Mouse (Mus musculus): ENCODE results near the gene Gm14569. TPM values are rescaled to one million over a fixed set of nuclear protein-coding genes. Genes with fewer than 3 reads are reported as not detected.

The Gm14569 gene
- polyA plus RNA-seq, 1 experiment from 2014 or later, result not detected

- H3K4me2 ChIP-seq (ENCODE audit: low read depth, low read length), result no peak overlapping the region
- no peak overlapping the region for H3K27ac ChIP-seq (ENCODE audit: low read length)
- no peak overlapping the region for H3K9ac ChIP-seq (ENCODE audit: low read length)
- H3K27me3 ChIP-seq (ENCODE audit: control insufficient read depth, insufficient read depth, low read length), result no peaks in the 10 kb centered on the region
- WGBS, result 79% methylated on average over 3 of the region's 3 CpGs
- no peak overlapping the region for H3K4me3 ChIP-seq (replicated peaks; ENCODE audit: low read length)
- no peaks in the 10 kb centered on the region for H3K4me1 ChIP-seq (ENCODE audit: control insufficient read depth, insufficient read depth, low read length)
- no peaks in the 10 kb centered on the region for H3K36me3 ChIP-seq (ENCODE audit: control insufficient read depth, insufficient read depth, low read length)
- no peak for ATAC-seq (ENCODE audit: insufficient read depth, low FRiP score)
- H3K9me3 ChIP-seq (replicated peaks; ENCODE audit: control insufficient read depth, low read length), result no peaks in the 10 kb centered on the region
Observed at GRCm38 (mm10) chrX:36474873-36475272, 16.8 kb downstream of the Gm14569 start.

GRCm38 (mm10) chrX:36474103-36474751 is 17.4 kb downstream of the Gm14569 start:
- Histone ChIP-seq H3K27me3 (ENCODE audit: control insufficient read depth, insufficient read depth, low read length) (no peaks in the 10 kb centered on the region), H3K9ac (ENCODE audit: low read length) (no peak overlapping the region), H3K36me3 (ENCODE audit: control insufficient read depth, insufficient read depth, low read length) (no peaks in the 10 kb centered on the region), H3K9me3 (replicated peaks; ENCODE audit: control insufficient read depth, low read length) (no peaks in the 10 kb centered on the region), H3K4me1 (ENCODE audit: control insufficient read depth, insufficient read depth, low read length) (no peaks in the 10 kb centered on the region), H3K4me2 (ENCODE audit: low read depth, low read length) (no peak overlapping the region), H3K27ac (ENCODE audit: low read length) (no peak overlapping the region), H3K4me3 (replicated peaks; ENCODE audit: low read length) (no peak overlapping the region)
- WGBS, result 55% methylated on average over 6 of the region's 6 CpGs
- ATAC-seq (ENCODE audit: insufficient read depth, low FRiP score), result no peak

- H3K27ac ChIP-seq (ENCODE audit: low read length), result no peak overlapping the region
- no peak overlapping the region for H3K4me2 ChIP-seq (ENCODE audit: low read depth, low read length)
- WGBS, result 21% methylated on average over 1 of the region's 1 CpGs
- no peaks in the 10 kb centered on the region for H3K27me3 ChIP-seq (ENCODE audit: control insufficient read depth, insufficient read depth, low read length)
- no peaks in the 10 kb centered on the region for H3K4me1 ChIP-seq (ENCODE audit: control insufficient read depth, insufficient read depth, low read length)
- no peak overlapping the region for H3K9ac ChIP-seq (ENCODE audit: low read length)
- H3K9me3 ChIP-seq (replicated peaks; ENCODE audit: control insufficient read depth, low read length), result no peaks in the 10 kb centered on the region
- no peak for ATAC-seq (ENCODE audit: insufficient read depth, low FRiP score)
- H3K4me3 ChIP-seq (replicated peaks; ENCODE audit: low read length), result no peak overlapping the region
- H3K36me3 ChIP-seq (ENCODE audit: control insufficient read depth, insufficient read depth, low read length), result no peaks in the 10 kb centered on the region
Observed at GRCm38 (mm10) chrX:36456031-36456430, 35.6 kb downstream of the Gm14569 start.

- Histone ChIP-seq H3K4me2 (ENCODE audit: low read depth, low read length) (no peak overlapping the region), H3K4me1 (ENCODE audit: control insufficient read depth, insufficient read depth, low read length) (no peaks in the 10 kb centered on the region), H3K9ac (ENCODE audit: low read length) (no peak overlapping the region), H3K36me3 (ENCODE audit: control insufficient read depth, insufficient read depth, low read length) (no peaks in the 10 kb centered on the region), H3K4me3 (replicated peaks; ENCODE audit: low read length) (no peak overlapping the region), H3K27ac (ENCODE audit: low read length) (no peak overlapping the region), H3K9me3 (replicated peaks; ENCODE audit: control insufficient read depth, low read length) (no peaks in the 10 kb centered on the region), H3K27me3 (ENCODE audit: control insufficient read depth, insufficient read depth, low read length) (no peaks in the 10 kb centered on the region)
- ATAC-seq (ENCODE audit: insufficient read depth, low FRiP score), result no peak
- WGBS, result 92% methylated on average over 1 of the region's 1 CpGs
Observed at GRCm38 (mm10) chrX:36437932-36438331, 53.7 kb downstream of the Gm14569 start.

- 45% methylated on average over 6 of the region's 6 CpGs for WGBS
- H3K9ac ChIP-seq (ENCODE audit: low read length), result no peak overlapping the region
Observed at GRCm38 (mm10) chrX:36434993-36435392, 56.6 kb downstream of the Gm14569 start.

GRCm38 (mm10) chrX:36419153-36419552 is 72.5 kb downstream of the Gm14569 start:
- 86% methylated on average over 3 of the region's 3 CpGs for WGBS
- Histone ChIP-seq H3K4me2 (ENCODE audit: low read depth, low read length) (no peak overlapping the region), H3K27me3 (ENCODE audit: control insufficient read depth, insufficient read depth, low read length) (no peaks in the 10 kb centered on the region), H3K9ac (ENCODE audit: low read length) (no peak overlapping the region), H3K4me1 (ENCODE audit: control insufficient read depth, insufficient read depth, low read length) (no peaks in the 10 kb centered on the region), H3K27ac (ENCODE audit: low read length) (no peak overlapping the region), H3K9me3 (replicated peaks; ENCODE audit: control insufficient read depth, low read length) (no peaks in the 10 kb centered on the region), H3K4me3 (replicated peaks; ENCODE audit: low read length) (no peak overlapping the region), H3K36me3 (ENCODE audit: control insufficient read depth, insufficient read depth, low read length) (no peaks in the 10 kb centered on the region)
- ATAC-seq (ENCODE audit: insufficient read depth, low FRiP score), result no peak

More at GRCm38 (mm10) chrX:36434993-36435392, 56.6 kb downstream of the Gm14569 start:
- Histone ChIP-seq H3K4me3 (replicated peaks; ENCODE audit: low read length) (no peak overlapping the region), H3K36me3 (ENCODE audit: control insufficient read depth, insufficient read depth, low read length) (no peaks in the 10 kb centered on the region), H3K27me3 (ENCODE audit: control insufficient read depth, insufficient read depth, low read length) (no peaks in the 10 kb centered on the region), H3K4me2 (ENCODE audit: low read depth, low read length) (no peak overlapping the region), H3K4me1 (ENCODE audit: control insufficient read depth, insufficient read depth, low read length) (no peaks in the 10 kb centered on the region), H3K9me3 (replicated peaks; ENCODE audit: control insufficient read depth, low read length) (no peaks in the 10 kb centered on the region), H3K27ac (ENCODE audit: low read length) (no peak overlapping the region)
- no peak for ATAC-seq (ENCODE audit: insufficient read depth, low FRiP score)

GRCm38 (mm10) chrX:36402316-36402715 is 89.3 kb downstream of the Gm14569 start:
- 54% methylated on average over 6 of the region's 6 CpGs for WGBS
- no peak overlapping the region for H3K27ac ChIP-seq (ENCODE audit: low read length)
- no peak for ATAC-seq (ENCODE audit: insufficient read depth, low FRiP score)

GRCm38 (mm10) chrX:36400980-36401379 is 90.7 kb downstream of the Gm14569 start, which contains the start of gene Gm6268:
Gm6268 (plus strand) TSS chrX:36401280.
- WGBS, result 91% methylated on average over 13 of the region's 13 CpGs
- H3K4me1 ChIP-seq (ENCODE audit: control insufficient read depth, insufficient read depth, low read length), result no peaks in the 10 kb centered on the region
- ATAC-seq (ENCODE audit: insufficient read depth, low FRiP score), result no peak

More at GRCm38 (mm10) chrX:36402316-36402715, 89.3 kb downstream of the Gm14569 start:
- Histone ChIP-seq H3K27me3 (ENCODE audit: control insufficient read depth, insufficient read depth, low read length) (no peaks in the 10 kb centered on the region), H3K4me3 (replicated peaks; ENCODE audit: low read length) (no peak overlapping the region), H3K36me3 (ENCODE audit: control insufficient read depth, insufficient read depth, low read length) (no peaks in the 10 kb centered on the region), H3K4me2 (ENCODE audit: low read depth, low read length) (no peak overlapping the region), H3K9ac (ENCODE audit: low read length) (no peak overlapping the region), H3K4me1 (ENCODE audit: control insufficient read depth, insufficient read depth, low read length) (no peaks in the 10 kb centered on the region), H3K9me3 (replicated peaks; ENCODE audit: control insufficient read depth, low read length) (no peaks in the 10 kb centered on the region)

GRCm38 (mm10) chrX:36393279-36393678 is 98.4 kb downstream of the Gm14569 start:
- Histone ChIP-seq H3K36me3 (ENCODE audit: control insufficient read depth, insufficient read depth, low read length) (no peaks in the 10 kb centered on the region), H3K4me2 (ENCODE audit: low read depth, low read length) (no peak overlapping the region), H3K4me1 (ENCODE audit: control insufficient read depth, insufficient read depth, low read length) (no peaks in the 10 kb centered on the region), H3K27me3 (ENCODE audit: control insufficient read depth, insufficient read depth, low read length) (no peaks in the 10 kb centered on the region), H3K27ac (ENCODE audit: low read length) (no peak overlapping the region), H3K9ac (ENCODE audit: low read length) (no peak overlapping the region), H3K9me3 (replicated peaks; ENCODE audit: control insufficient read depth, low read length) (no peaks in the 10 kb centered on the region), H3K4me3 (replicated peaks; ENCODE audit: low read length) (no peak overlapping the region)
- no peak for ATAC-seq (ENCODE audit: insufficient read depth, low FRiP score)
- 43% methylated on average over 6 of the region's 6 CpGs for WGBS

More at GRCm38 (mm10) chrX:36400980-36401379, 90.7 kb downstream of the Gm14569 start, which contains the start of gene Gm6268:
- Histone ChIP-seq H3K4me3 (replicated peaks; ENCODE audit: low read length) (no peak within 1 kb of the TSS), H3K27me3 (ENCODE audit: control insufficient read depth, insufficient read depth, low read length) (no peaks in the 10 kb centered on the region), H3K36me3 (ENCODE audit: control insufficient read depth, insufficient read depth, low read length) (no peaks in the 10 kb centered on the region), H3K9ac (ENCODE audit: low read length) (no peak within 1 kb of the TSS), H3K4me2 (ENCODE audit: low read depth, low read length) (no peak within 1 kb of the TSS), H3K9me3 (replicated peaks; ENCODE audit: control insufficient read depth, low read length) (no peaks in the 10 kb centered on the region), H3K27ac (ENCODE audit: low read length) (no peak within 1 kb of the TSS)

Data from stomach, embryonic 16.5 days (tissue).